Mouse (Mus musculus) adrenal gland, postnatal 10 days (tissue): ENCODE measurements around the gene Gpc1. TPM values are rescaled to one million over a fixed set of nuclear protein-coding genes. Genes with fewer than 3 reads are reported as not detected.

Experiments
- DNase-seq: peaks from one replicate; pipeline ENCODE4 v3.0.0; 2021; ENCODE audit warnings: mixed read lengths
- microRNA-seq: library from miRNA; unstranded; fragments of <30 nt; microRNA quantifications from one replicate; pipeline ENCODE4 v1.2.0, GENCODE M21; 2021
- total RNA-seq, 2 experiments: library from RNA; stranded (reverse); gene quantifications; 2 replicates each; pipeline ENCODE4 v1.2.3; 2021

Gpc1 gene
- total RNA-seq, 2 experiments from 2014 or later, result 39.7 to 51.8 TPM

DNA sequence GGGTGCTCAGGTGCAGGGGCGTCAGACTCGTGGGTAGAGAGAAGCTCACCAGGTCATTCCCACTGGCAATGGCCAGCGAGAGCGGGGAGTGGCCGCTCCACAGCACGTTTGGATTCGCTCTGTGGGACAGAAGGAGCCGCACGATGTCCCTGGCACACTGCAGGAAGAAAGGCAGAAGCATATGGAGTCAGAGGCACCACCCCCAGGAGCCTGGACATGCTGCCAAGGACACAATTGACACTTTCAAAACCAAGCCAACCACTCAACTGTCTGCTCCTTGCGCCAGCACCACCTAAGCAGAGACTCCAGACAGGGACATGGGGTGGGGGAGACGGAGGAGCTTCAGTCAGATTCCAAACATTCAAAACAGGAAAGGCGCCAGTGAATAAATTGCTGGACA is 47.8 kb downstream of the Gpc1 start:
- DNase-seq, result no peak

- no peak for DNase-seq
Observed at GRCm38 (mm10) chr1:92880101-92880500, 48.7 kb downstream of the Gpc1 start.

- no peak for DNase-seq
Observed at GRCm38 (mm10) chr1:92881982-92882381, 50.5 kb downstream of the Gpc1 start.

DNA sequence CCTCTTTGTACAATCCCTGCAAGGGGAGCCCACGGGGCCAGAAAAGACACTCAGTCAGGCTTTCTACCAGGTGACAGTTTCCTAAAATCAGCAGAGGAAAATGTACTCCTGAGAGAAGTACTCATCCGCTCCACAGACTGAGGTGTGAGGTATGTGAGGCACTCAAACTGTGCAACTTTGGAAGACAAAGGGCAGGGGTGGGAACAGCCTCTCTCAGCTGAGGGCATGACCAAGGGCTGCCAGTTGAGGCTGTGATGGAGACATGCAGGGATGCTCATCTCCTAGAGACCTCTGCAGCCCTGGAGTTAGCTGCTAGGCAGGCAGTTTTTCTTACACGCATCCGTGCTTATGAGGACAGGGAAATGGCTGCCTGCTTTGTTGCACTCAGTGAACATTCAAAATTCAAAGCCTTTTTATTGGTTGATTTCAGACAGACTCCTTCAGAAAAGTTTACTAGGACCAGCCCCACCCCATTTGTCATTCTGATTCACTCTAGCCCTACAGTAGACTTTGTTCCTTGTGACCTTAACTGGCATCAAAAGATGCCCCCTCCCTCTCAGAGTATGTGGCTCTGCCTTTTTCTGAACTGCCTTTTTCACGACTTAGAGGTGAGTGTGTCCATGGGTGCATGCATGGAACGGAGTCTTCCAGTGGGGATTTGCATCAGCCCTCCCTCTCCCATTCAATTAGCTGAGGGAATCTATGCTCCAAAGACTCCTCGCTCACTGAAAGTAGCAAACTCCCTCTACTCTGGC is 57.6 kb downstream of the Gpc1 start:
- DNase-seq, result no peak

DNA sequence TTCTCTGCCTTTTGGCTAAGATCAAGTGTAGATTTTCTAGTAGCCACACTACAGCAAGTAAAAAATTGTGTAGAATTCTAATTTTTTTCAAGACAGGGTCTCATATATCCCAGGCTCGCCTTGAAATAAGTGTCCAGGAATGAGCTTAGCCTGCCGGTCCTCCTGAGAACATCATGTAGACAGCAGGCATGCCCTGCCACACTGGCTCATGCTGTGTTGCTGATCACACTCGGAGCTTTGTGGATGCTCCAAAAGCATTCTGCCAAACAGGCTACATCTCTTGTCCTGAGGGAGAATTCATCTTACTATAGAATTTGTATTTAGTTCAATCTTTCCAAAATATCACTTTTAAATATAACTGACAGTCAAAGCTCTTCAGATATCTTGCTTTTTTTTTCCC is 61.3 kb downstream of the Gpc1 start:
- no peak for DNase-seq

DNA sequence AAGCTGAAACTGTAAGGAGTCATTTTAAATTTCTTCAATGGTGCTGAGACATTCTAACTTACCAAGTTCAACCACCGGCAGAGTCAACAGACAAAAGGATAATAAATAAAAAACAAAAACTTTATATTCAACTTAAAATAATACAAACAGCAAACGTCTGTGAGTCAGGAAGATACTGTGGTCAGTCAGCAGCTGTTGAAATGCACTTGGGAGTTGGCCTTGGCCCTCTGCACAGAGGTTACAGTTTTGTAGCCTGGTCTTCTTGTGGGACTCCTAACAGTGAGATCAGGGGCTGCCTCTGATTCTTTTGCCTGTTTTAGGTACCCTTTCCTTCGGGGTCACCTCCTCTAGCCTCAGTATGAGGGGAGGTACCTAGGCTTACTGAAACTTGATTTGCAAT is 62.5 kb downstream of the Gpc1 start:
- no peak for DNase-seq

DNA sequence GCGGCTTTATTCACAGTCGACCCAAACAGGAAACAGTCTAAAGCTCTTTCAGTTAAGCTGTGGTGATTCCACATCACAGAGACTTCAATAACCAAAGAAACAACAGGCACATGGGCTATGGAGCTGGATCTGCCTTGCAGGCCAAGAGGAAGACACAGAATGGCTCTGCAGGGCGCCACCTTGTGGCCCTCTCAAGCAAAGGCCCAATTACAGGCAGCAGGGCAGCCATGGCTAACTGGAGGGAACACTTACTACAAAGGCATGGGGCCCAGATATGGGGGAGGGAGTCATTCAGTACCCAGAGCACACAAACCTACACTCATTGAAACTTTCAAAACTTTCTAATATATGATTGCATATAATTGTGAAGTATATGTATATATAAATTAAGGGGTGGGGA is 63.6 kb downstream of the Gpc1 start:
- peak; percentile 85 for DNase-seq

- DNase-seq, result peak; percentile 80
Observed at GRCm38 (mm10) chr1:92902786-92903185, 71.3 kb downstream of the Gpc1 start, which contains the start of gene Ankmy1. Gene Ankmy1 (minus strand): TSS chr1:92902906.

GRCm38 (mm10) chr1:92903627-92904026 is 72.2 kb downstream of the Gpc1 start:
- no peak for DNase-seq

DNA sequence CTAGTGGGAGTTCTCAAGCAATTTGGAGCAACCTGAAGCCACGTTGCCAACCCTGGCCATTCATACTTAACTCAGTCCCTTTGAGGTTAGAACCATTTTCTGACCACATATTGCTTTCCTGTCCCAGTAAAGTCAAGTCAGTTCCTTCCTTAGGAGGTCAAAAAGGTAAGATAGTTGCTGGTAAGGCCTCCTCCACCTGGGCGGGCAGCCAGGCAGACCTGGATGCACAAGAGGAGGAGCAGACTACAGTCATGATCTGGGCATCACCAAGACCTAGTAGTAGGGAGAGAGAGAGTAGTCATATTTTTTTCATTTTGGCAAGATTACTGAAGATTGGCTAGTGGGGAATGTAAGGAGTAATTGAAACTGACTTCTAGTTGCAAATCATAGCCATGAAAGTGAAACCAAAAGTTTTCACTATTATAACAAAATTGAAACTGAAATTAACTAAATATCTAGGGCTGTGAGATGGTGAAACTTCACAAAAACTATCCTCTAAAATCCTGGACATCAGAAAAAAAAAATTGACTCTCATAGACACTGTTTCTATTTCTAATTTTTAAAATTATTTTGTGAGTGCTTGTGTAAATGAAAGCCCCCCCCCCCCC is 74.4 kb downstream of the Gpc1 start:
- DNase-seq, result no peak

- DNase-seq, result peak; percentile 93
Observed at GRCm38 (mm10) chr1:92906779-92907631, 75.6 kb downstream of the Gpc1 start, which contains the start of gene Dusp28. Gene Dusp28 (plus strand): TSS chr1:92906981.

- no peak for DNase-seq
Observed at GRCm38 (mm10) chr1:92907632-92908360, 76.4 kb downstream of the Gpc1 start.

- no peak for DNase-seq
Observed at GRCm38 (mm10) chr1:92908664-92909063, 77.2 kb downstream of the Gpc1 start.

GRCm38 (mm10) chr1:92909068-92909467 is 77.6 kb downstream of the Gpc1 start:
- no peak for DNase-seq

Small RNA genes lying within 50 kb of the gene (microRNA-seq; reads per million reads assigned to microRNA genes)
- 1,567 reads per million, percentile 80 among the genes with 10 or more reads in this experiment for gene Mir149

Other genes with a start within 250 kb of the Gpc1 start
- not detected for gene Olfr1412, start 245.9 kb upstream of the Gpc1 start, total RNA-seq
- not detected for gene Olfr1411, start 237.2 kb upstream of the Gpc1 start, total RNA-seq
- not detected for gene Olfr1410, start 225.9 kb upstream of the Gpc1 start, total RNA-seq
- gene Olfr12, start 213.9 kb upstream of the Gpc1 start, total RNA-seq, result not detected
- 100 to 1,000 TPM; 259 to 260 TPM for gene Cops9, start 189.7 kb upstream of the Gpc1 start, total RNA-seq
- gene Otos, start 182.8 kb upstream of the Gpc1 start, total RNA-seq, result not detected
- under 1 TPM; 0.75 to 0.82 TPM for gene Ankmy1, start 71.3 kb downstream of the Gpc1 start, total RNA-seq
- gene Dusp28, start 75.3 kb downstream of the Gpc1 start, total RNA-seq, result 10 to 100 TPM; 13.5 to 17.0 TPM
- 10 to 100 TPM; 64.6 to 72.0 TPM for gene Rnpepl1, start 79.1 kb downstream of the Gpc1 start, total RNA-seq
- gene Capn10, start 102.7 kb downstream of the Gpc1 start, total RNA-seq, result 10 to 100 TPM; 16.8 to 22.4 TPM
- gene Gpr35, start 119.2 kb downstream of the Gpc1 start, total RNA-seq, result 1 to 10 TPM in 1 of 2 experiments, under 1 TPM in 1; 0.97 to 1.7 TPM
- gene Aqp12, start 174.7 kb downstream of the Gpc1 start, total RNA-seq, result under 1 TPM in 1 of 2 experiments, not detected in 1; 0.36 TPM